Mouse (Mus musculus) heart, postnatal 36 days (tissue): Measurements from ENCODE around the gene Trio. TPM values are rescaled to one million over a fixed set of nuclear protein-coding genes. Genes with fewer than 3 reads are reported as not detected.

Experiments used
- DNase-seq, 2 experiments: peaks; one replicate each; pipeline ENCODE4 v3.0.0; 2021 to 2022
- intact Hi-C: fragments of 180-260 bp; cut with DNase I; formaldehyde crosslinking; loops from one replicate; pipeline ENCODE4 v1.15.1; 2025
- total RNA-seq, 2 experiments: library from RNA; stranded (reverse); gene quantifications; 2 replicates each; pipeline ENCODE4 v1.2.3; 2021

The Trio gene
- total RNA-seq, result 10 to 100 TPM; 34.6 to 39.9 TPM

GRCm38 (mm10) chr15:28025447-28026166, at the start of gene Trio:
Trio (minus strand) TSS chr15:28025848.
- intact Hi-C loops, result loop anchor here (1.0 to 10.0 kb wide), 6 partner anchors 29 to 401 kb away; no protein-coding TSS in a partner anchor
- peak; percentile 98 for DNase-seq

DNA sequence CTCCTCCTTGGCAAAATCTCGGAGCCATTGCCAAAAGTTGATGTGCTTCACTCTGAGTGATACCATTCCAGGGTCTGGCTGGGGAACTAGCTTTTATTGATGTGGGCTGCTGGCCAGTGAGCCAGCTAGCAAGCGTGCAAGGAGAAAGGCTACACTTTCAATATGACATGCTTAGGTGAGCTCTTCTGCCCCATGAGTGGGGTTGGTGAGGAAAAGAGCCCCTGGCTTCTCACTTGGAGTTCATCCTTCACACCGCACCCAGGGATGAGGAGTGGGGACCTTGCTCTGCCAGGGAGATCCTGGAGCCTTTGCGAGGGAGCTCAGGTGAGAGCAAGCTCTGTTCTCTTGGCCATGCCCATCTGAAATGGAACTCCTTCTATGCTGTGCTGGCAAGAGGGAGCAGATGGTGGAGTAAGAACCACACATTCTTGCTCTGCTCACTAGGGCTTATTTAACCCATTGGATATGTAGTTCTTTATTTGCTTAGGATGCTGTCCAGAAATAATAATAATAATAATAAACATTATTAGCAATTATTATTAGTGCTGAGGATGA, 48.8 kb upstream of the Trio start:
- intact Hi-C loops, result no loop called here

GRCm38 (mm10) chr15:28071601-28072000, 46.0 kb upstream of the Trio start:
- intact Hi-C loops, result no loop called here
- no peak for DNase-seq

More for the DNA sequence above, 48.8 kb upstream of the Trio start:
- no peak for DNase-seq

DNA sequence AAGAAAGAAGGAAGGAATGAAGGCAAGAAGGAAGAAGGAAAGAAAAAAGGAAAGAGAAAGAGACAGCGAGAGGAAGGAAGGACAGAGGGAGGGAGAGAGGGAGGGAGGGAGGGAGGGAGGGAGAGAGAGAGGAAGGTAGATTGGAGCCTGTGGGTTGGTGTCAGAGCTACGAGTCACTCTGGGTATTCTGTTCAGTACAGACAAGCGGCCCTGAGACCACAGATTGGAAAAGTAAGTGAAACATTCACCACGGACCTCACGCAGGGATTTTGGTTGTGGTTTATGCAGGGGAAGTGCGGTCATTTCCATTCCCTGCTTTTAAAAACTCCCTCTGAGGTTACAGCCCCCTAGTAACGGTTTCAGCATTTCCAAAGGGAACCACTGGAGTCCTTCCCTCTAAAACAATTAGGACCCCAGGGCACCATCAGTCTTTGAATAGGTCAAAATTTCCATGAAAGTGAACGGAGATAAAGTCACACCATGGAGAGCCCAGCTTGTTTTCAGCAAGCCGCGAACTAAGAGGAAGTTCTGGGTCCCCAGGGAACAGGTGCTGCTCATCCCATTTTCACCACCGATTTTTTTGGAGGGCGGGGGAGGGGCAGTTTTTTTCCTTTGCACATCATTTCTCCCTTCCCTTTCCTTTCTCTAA, 45.2 kb upstream of the Trio start:
- DNase-seq, result no peak
- intact Hi-C loops, result no loop called here

DNA sequence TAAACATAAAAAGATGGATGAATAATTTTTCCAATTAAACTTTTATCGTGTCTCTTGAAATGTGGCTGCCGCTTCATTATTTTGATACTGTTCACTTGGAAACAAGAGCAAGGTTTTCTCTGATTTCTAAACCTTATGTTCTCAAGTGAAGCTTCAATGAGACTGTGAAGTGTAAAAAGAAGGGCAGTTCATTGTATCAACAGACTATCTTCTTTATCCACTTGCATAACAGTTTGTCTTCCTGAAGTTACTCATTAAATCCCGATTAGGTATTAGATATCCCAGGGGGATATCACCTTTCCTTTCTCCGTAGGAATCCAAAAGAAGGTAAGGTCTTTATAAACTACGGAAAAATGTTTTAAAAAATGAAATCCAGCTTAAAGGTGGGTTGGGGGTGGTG, 44.6 kb upstream of the Trio start:
- DNase-seq, result no peak
- intact Hi-C loops, result no loop called here

- no peak for DNase-seq
- intact Hi-C loops, result loop anchor here (2.0 to 5.0 kb wide), 4 partner anchors 41 to 149 kb away; no protein-coding TSS in a partner anchor
These were observed 41.7 kb upstream of the Trio start for GRCm38 (mm10) chr15:28067373-28067772.

DNA sequence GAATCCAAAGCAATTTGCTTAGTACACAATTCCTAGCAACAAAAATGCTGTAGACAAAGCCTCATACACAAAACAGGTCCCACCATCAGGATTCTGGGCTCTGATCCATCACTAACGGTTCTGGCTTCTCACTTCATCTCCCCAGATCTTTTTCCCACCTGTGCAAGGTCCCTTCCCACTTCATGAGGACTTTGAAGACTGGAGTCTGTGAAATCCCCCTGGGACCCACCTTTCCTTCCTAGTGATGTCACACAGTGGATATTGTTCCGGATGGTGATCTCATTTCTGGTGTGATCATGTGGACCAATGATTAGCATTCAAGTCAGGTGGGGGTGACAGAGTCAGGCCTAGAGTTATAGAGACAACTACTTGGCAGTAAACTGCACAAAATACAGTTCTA, 40.8 kb upstream of the Trio start:
- DNase-seq, result no peak
- intact Hi-C loops, result loop anchor here (2.0 to 5.0 kb wide), 4 partner anchors 40 to 148 kb away; no protein-coding TSS in a partner anchor

- intact Hi-C loops, result loop anchor here (5.0 kb wide), 2 partner anchors 92 to 117 kb away; no protein-coding TSS in a partner anchor
- DNase-seq, result no peak
These were observed 39.9 kb upstream of the Trio start for GRCm38 (mm10) chr15:28065572-28065971.

GRCm38 (mm10) chr15:28064733-28065088, 39.1 kb upstream of the Trio start:
- intact Hi-C loops, result loop anchor here (5.0 kb wide), 2 partner anchors 93 to 118 kb away; no protein-coding TSS in a partner anchor
- no peak for DNase-seq

- intact Hi-C loops, result no loop called here
- DNase-seq, result no peak
These were observed 38.6 kb upstream of the Trio start for GRCm38 (mm10) chr15:28064081-28064732.

- intact Hi-C loops, result no loop called here
These were observed 37.8 kb upstream of the Trio start for GRCm38 (mm10) chr15:28063466-28063865.

GRCm38 (mm10) chr15:28062016-28062415, 36.4 kb upstream of the Trio start:
- DNase-seq, result no peak
- intact Hi-C loops, result no loop called here

More at GRCm38 (mm10) chr15:28063466-28063865, 37.8 kb upstream of the Trio start:
- no peak for DNase-seq

DNA sequence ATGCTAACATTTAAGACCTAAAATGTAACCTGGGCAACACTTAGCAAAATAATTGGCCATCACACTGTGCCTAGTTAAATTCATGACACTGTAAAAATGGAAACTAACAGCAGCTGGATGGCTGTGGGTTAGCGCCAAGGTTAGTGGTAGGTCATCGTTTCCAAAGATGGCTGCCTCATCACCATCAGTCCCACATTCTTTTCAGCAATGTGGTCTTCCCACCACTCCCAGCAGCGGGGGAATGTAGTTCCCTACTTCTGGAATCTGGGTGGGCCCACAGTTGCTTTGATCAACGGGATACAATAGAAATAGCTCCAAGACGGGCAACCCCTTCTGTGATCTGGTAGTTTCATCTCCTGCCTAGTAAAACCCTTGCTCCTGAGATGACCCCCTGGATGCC, 35.3 kb upstream of the Trio start:
- no peak for DNase-seq
- intact Hi-C loops, result no loop called here

GRCm38 (mm10) chr15:28060423-28060822, 34.8 kb upstream of the Trio start:
- intact Hi-C loops, result no loop called here
- no peak for DNase-seq

GRCm38 (mm10) chr15:28057545-28057944, 31.9 kb upstream of the Trio start:
- intact Hi-C loops, result no loop called here
- no peak for DNase-seq

- DNase-seq, result no peak
- intact Hi-C loops, result no loop called here
These were observed 29.1 kb upstream of the Trio start for GRCm38 (mm10) chr15:28054731-28055130.

GRCm38 (mm10) chr15:28054111-28054510, 28.5 kb upstream of the Trio start:
- intact Hi-C loops, result no loop called here
- DNase-seq, result no peak

GRCm38 (mm10) chr15:28053226-28053625, 27.6 kb upstream of the Trio start:
- intact Hi-C loops, result no loop called here
- no peak for DNase-seq

- DNase-seq, result no peak
- intact Hi-C loops, result no loop called here
These were observed 26.2 kb upstream of the Trio start for GRCm38 (mm10) chr15:28051811-28052210.

DNA sequence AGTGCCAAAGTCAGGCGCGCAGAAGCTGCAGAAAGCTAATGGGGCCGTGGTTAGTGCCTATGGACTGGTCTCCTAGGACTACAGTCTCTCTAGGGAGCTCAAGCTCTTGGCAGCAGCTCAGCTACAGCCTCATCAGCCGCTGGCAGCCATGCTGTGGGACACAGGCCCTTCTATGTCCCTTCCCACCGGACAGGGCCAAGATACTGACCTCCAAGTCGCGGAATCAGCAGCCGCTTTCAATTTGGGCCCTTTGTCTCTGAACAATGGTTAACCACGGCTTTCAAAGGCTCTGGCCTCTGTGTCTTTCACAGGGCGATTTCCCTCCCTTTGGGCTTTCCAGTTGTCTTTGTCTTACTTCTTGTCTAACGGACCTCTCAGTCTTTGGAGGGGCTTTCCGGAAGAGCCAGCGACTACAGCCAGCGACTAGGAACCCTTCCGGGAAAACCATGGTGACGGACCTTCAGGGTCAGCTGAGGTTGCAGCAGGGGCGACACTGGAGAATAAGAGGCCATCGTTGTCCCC, 25.5 kb upstream of the Trio start:
- peak; percentile 53 to 63 for DNase-seq
- intact Hi-C loops, result no loop called here

DNA sequence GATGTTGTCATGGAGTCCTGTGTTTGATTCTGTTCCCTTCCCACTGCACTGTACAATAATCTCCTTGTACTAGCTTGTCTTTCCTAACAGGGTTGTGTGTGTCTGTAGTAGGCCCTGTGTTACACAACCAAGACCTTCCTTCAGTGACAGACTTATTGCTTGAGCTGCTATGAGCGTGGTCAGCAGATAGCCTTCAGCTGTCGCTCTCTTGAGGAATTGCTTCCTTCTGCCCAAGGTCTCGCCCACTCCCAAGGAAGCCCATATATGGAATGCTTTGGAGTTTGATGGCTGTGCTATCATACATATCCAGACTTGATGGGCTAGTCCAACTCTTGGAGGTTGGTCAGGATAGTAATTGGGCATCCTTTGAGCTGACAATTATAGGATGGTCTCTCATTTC, 22.1 kb upstream of the Trio start:
- DNase-seq, result no peak
- intact Hi-C loops, result no loop called here
